Mouse (Mus musculus): ENCODE measurements at regions not wholly inside any gene's neighbourhood (a gene's known extent, or its start where the extent isn't known, plus 50 kb on each side); places are given as distances from the start of the nearest gene placed in this dataset.

- DNase-seq (ENCODE audit: low spot score) = no peak
Observed at GRCm38 (mm10) chr1:152165490-152165905, 75.6 kb upstream of the 1700025G04Rik start.

- no peak for DNase-seq (ENCODE audit: low spot score)
Observed at GRCm38 (mm10) chr1:152164843-152165489, 75.0 kb upstream of the 1700025G04Rik start.

GRCm38 (mm10) chr1:152164212-152164611 lies 74.3 kb upstream of the 1700025G04Rik start:
- no peak for DNase-seq (ENCODE audit: low spot score)

GRCm38 (mm10) chr1:152152474-152152873 lies 62.5 kb upstream of the 1700025G04Rik start:
- DNase-seq (ENCODE audit: low spot score) = no peak

GRCm38 (mm10) chr1:152148731-152149130 lies 58.8 kb upstream of the 1700025G04Rik start:
- no peak for DNase-seq (ENCODE audit: low spot score)

GRCm38 (mm10) chr1:152140175-152140574 lies 50.2 kb upstream of the 1700025G04Rik start:
- no peak for DNase-seq (ENCODE audit: low spot score)

Measured in lung, postnatal 25 days (tissue).